Mouse (Mus musculus): ENCODE data around the gene Ank. TPM values are rescaled to one million over a fixed set of nuclear protein-coding genes. Genes with fewer than 3 reads are reported as not detected.
A peak's percentile ranks its signal among the peaks of the same experiment; 100 is the strongest.
"Not testable (repeated sequence)": the region's sequence is repeated elsewhere in the genome, so short reads cannot be mapped to it uniquely, and the experiment has no call there.

Ank gene
- polyA plus RNA-seq, 1 experiment from 2014 or later = 23.3 TPM

DNA sequence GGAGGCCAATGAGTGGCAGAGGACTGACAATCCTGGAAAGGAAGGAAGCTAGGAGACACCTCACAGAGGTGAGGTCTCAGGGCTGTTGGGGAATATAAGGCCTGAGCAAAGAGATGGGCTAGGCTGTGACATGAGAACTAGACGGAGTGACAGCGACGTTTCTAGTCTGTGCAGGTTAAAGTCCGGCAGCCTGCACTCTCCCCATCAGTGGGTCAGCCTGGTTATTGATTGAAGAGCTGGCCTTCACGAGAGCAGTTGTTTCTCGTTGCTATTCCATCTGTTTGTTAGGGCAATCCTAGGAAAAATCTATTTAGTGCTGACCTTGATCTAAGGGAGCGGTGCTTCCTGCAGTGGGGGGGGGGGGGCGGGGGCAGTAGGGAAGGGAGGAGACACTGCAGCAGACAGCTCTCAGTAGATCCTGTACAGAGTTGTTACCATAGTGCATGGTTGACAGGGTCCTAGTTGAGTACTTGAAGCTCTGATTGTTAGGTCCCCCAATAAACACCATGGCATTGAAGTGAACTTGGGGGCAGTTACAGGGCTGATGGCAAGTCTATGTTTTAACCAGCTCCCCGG is 21.6 kb upstream of the Ank start:
- WGBS = 84% methylated on average over 8 of the region's 9 CpGs
- H3K27me3 ChIP-seq = no peaks in the 10 kb centered on the region

DNA sequence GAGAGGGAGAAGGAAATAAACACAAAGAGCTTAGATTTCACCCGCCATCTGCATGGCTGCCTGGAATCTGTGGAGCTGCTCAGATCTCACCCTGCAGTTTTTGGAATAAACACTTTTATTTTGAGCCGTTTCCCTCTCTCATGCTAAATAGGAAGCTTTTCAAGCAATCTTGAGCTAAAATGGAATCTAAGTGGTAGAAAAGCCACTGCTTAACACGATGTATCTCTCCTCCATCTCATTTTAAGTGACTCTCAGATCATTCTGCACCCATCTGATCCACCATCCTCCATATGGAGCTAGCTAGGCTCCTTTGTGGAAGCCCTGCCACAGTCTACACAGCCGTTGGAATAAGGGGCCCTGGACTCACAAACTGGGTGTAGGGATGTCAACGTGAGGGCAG is 15.8 kb upstream of the Ank start:
- Histone ChIP-seq H3K36me3 (no peaks in the 10 kb centered on the region), H3K27me3 (no peaks in the 10 kb centered on the region), H3K4me2 (replicated peaks) (no peak overlapping the region), H3K4me3 (replicated peaks) (no peak overlapping the region), H3K27ac (replicated peaks) (no peak overlapping the region), H3K9ac (no peak overlapping the region), H3K9me3 (replicated peaks) (no peaks in the 10 kb centered on the region), H3K4me1 (peaks cover 5% of the 10 kb centered on the region)
- ATAC-seq (ENCODE audit: insufficient number of reproducible peaks, low FRiP score, low TSS enrichment, low read depth) = no peak
- 70% methylated on average over 5 of the region's 5 CpGs for WGBS

More for the DNA sequence above, 21.6 kb upstream of the Ank start:
- H3K4me2 ChIP-seq (replicated peaks) = no peak overlapping the region
- H3K9ac ChIP-seq = no peak overlapping the region
- no peak overlapping the region for H3K4me3 ChIP-seq (replicated peaks)
- no peaks in the 10 kb centered on the region for H3K9me3 ChIP-seq (replicated peaks)
- ATAC-seq (ENCODE audit: insufficient number of reproducible peaks, low FRiP score, low TSS enrichment, low read depth) = no peak
- no peaks in the 10 kb centered on the region for H3K4me1 ChIP-seq
- H3K36me3 ChIP-seq = no peaks in the 10 kb centered on the region
- no peak overlapping the region for H3K27ac ChIP-seq (replicated peaks)

DNA sequence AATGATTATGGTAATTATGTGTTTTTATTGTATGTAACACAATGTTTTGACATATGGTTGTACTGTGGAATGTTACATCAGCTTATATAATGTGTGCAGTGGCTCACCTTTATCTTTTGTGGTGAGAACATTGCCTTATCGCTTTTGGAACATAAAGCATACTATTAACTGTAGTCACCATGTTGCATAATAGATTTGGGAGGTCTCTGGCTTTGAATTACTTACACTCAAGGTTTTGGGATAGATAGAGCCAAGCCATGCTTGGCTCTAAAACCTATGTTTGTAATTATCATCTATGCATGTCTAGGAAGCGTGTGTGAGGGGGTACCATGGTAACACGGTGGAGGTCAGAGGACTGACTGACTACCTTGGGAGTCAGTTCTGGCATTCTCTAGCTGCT is 14.7 kb upstream of the Ank start:
- Histone ChIP-seq H3K4me2 (replicated peaks) (no peak overlapping the region), H3K27ac (replicated peaks) (no peak overlapping the region), H3K27me3 (no peaks in the 10 kb centered on the region), H3K9me3 (replicated peaks) (no peaks in the 10 kb centered on the region), H3K36me3 (no peaks in the 10 kb centered on the region), H3K4me3 (replicated peaks) (no peak overlapping the region), H3K4me1 (peaks cover 5% of the 10 kb centered on the region), H3K9ac (no peak overlapping the region)
- 67% methylated on average over 3 of the region's 3 CpGs for WGBS
- ATAC-seq (ENCODE audit: insufficient number of reproducible peaks, low FRiP score, low TSS enrichment, low read depth) = no peak

DNA sequence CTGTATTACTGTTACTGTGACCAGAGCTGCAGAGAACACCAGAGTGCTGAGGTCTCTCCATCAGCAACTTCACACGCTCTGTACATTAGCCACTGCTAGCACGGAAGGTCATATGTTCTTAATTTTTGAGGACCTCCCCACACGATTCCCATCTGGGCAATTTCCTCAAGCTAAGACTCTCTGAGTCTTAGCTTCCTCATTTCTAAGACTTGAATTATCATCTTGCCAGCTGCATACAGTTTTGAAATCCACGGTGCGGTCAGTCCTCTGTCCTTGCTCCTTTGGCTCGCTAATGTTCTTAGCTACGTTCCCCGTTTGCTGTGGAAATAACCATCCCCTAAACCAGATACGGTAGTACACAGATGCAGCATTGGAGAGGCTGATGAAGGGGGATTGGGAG is 14.0 kb upstream of the Ank start:
- no peak for ATAC-seq (ENCODE audit: insufficient number of reproducible peaks, low FRiP score, low TSS enrichment, low read depth)
- 49% methylated on average over 9 of the region's 9 CpGs for WGBS

DNA sequence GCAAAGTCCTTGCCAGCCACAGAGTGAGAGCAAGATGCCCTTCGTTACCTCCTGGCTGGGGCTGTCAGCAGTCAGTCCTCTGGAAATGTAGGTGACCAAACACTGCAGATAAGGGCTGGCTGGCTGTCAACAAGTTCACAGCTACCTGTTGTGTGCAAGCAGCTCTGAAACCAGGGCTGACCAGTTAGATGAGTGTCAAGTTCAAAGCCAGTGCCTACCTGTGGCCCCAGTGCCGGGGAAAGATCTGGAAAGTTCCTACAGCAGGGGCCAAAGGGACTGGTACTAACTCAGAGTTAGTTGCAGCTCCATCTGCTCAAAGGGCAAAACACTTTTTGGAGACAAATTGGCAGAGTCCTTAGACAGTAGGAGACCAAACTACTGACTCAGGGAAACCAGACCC is 9.5 kb upstream of the Ank start:
- Histone ChIP-seq H3K27me3 (no peaks in the 10 kb centered on the region), H3K9ac (no peak overlapping the region), H3K9me3 (replicated peaks) (no peaks in the 10 kb centered on the region), H3K4me2 (replicated peaks) (no peak overlapping the region), H3K4me3 (replicated peaks) (no peak overlapping the region), H3K27ac (replicated peaks) (no peak overlapping the region), H3K36me3 (no peaks in the 10 kb centered on the region), H3K4me1 (peaks cover 10% of the 10 kb centered on the region)
- 88% methylated on average over 2 of the region's 2 CpGs for WGBS
- ATAC-seq (ENCODE audit: insufficient number of reproducible peaks, low FRiP score, low TSS enrichment, low read depth) = no peak

More for the DNA sequence above, 14.0 kb upstream of the Ank start:
- H3K4me1 ChIP-seq = peaks cover 5% of the 10 kb centered on the region
- H3K4me3 ChIP-seq (replicated peaks) = no peak overlapping the region
- no peaks in the 10 kb centered on the region for H3K36me3 ChIP-seq
- H3K9me3 ChIP-seq (replicated peaks) = no peaks in the 10 kb centered on the region
- no peaks in the 10 kb centered on the region for H3K27me3 ChIP-seq
- no peak overlapping the region for H3K4me2 ChIP-seq (replicated peaks)
- H3K9ac ChIP-seq = no peak overlapping the region
- H3K27ac ChIP-seq (replicated peaks) = no peak overlapping the region

DNA sequence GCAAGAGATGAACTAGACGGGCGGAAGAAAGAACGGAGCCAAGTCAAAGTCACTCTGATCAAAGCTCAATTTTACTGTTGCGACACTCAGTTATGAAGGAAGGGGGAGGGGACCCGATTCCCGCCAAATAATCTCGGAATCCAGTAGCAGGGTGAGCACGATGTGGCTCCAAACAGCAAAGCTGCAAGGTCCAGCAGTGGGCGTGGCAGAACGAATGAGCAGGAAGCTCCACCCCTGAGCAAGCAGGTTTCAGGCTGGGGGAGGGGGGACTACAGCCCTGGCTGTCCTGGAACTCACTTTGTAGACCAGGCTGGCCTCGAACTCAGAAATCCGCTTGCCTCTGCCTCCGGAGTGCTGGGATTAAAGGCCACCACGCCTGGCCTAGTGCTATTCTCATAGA is 6.7 kb upstream of the Ank start:
- not testable (repeated sequence) for H3K4me3 ChIP-seq (replicated peaks); H3K4me2 ChIP-seq (replicated peaks); H3K9ac ChIP-seq; H3K36me3 ChIP-seq; ATAC-seq (ENCODE audit: insufficient number of reproducible peaks, low FRiP score, low TSS enrichment, low read depth); H3K27ac ChIP-seq (replicated peaks); H3K27me3 ChIP-seq; H3K9me3 ChIP-seq (replicated peaks); H3K4me1 ChIP-seq
- WGBS = 55% methylated on average over 14 of the region's 14 CpGs

DNA sequence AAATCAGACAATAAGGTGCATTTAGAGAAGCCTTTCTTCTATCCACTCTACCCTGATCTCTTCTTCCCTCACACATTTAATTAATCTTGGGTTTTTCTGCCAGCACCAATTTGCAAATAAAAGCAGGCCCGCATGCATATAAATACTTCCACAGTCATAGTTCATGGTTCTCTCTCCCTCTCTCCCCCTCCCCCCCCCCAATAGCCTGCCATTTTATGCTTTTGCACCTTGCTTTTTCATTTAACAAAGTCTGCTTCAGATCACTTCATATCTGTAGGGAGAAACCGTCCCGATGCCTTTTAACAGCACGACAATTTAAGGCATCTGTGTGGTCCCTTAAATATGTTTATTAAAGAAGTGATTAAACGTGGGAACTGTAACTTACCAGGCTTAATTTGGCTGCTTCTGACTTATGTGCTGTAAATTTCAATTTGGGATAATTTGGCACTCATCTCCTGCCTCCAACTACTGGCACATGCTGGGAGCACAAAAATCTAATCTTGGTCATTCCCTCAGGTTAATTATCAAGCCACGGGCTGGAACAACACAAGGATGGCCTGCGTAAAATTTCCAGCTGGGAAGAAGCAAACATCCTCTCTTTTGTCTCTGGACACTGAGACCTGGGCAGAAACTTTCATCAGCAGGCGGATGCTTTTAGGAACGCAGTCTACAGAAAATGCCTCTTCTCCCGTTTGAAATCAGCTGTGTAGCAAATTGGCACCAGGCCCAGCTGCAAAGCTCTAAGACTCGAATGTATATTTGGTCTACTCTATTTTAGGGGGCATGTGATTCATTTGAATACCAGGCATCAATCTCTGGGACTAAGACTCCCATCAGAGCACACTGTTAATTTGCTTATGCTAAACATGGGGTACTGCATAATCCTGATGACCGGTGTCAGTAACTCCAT is 4.9 kb upstream of the Ank start:
- H3K4me2 ChIP-seq (replicated peaks) = no peak overlapping the region
- no peak overlapping the region for H3K4me3 ChIP-seq (replicated peaks)
- no peak overlapping the region for H3K27ac ChIP-seq (replicated peaks)
- no peaks in the 10 kb centered on the region for H3K27me3 ChIP-seq
- H3K36me3 ChIP-seq = no peaks in the 10 kb centered on the region
- no peak overlapping the region for H3K9ac ChIP-seq
- no peaks in the 10 kb centered on the region for H3K9me3 ChIP-seq (replicated peaks)
- no peak for ATAC-seq (ENCODE audit: insufficient number of reproducible peaks, low FRiP score, low TSS enrichment, low read depth)
- H3K4me1 ChIP-seq = peaks cover 11% of the 10 kb centered on the region; the same call in 1 of the 2 replicates
- WGBS = 31% methylated on average over 12 of the region's 12 CpGs

DNA sequence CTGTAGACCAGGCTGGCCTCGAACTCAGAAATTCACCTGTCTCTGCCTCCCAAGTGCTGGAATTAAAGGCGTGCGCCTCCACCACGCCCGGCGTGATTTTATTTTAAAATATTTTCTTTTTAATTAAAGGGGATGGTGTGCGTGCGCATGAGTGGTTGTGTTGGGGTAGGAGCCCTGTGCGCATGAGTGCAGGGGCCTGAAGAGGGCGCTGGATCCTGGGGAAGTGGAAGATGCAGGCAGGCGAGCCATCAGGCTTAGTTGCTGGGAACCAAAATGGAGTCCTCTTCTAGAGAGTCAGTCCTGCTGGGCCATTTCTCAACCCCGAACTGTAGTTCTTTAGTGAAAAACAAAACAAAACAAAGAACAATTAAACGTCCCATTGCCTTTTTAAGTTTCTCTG is 2.6 kb upstream of the Ank start:
- Histone ChIP-seq H3K36me3 (no peaks in the 10 kb centered on the region), H3K27ac (replicated peaks) (no peak overlapping the region), H3K4me3 (replicated peaks) (no peak overlapping the region), H3K9me3 (replicated peaks) (no peaks in the 10 kb centered on the region), H3K4me2 (replicated peaks) (no peak overlapping the region), H3K9ac (no peak overlapping the region), H3K4me1 (peaks cover 20% of the 10 kb centered on the region; the same call in 1 of the 2 replicates), H3K27me3 (no peaks in the 10 kb centered on the region)
- 90% methylated on average over 13 of the region's 13 CpGs for WGBS
- no peak for ATAC-seq (ENCODE audit: insufficient number of reproducible peaks, low FRiP score, low TSS enrichment, low read depth)

DNA sequence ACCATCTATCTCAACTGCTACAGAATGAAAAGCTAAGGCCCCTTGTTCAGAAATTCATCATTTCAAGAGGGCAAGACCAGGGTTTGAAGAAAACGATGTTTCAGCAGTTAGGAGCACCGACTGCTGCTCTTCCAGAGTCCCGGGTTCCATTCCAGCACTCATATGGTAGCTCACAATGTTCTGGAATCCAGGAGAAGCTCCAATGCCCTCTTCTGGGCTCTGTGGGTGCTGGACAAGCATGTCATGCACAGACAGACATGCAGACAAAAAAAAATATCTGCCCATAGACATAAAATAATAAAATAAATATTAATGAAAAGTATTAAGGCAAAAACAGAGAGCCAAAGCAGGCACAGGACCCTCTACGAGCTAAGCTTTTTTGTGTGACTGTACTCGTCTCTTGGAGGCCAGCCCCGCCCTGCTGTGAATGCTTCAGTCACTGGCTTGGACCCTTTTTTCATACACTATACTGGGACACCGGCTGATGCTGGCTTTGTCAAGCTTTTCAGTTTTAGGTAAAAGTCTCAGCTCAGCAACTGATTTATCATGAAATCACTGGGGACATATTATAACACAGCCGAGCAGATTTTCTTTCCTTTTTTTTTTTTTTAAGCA is 979 bp upstream of the Ank start:
- Histone ChIP-seq H3K4me1 (peaks cover 20% of the 10 kb centered on the region; the same call in 1 of the 2 replicates), H3K27ac (replicated peaks) (peak overlapping the region; percentile 76; the same call in 1 of the 2 replicates), H3K4me2 (replicated peaks) (peak overlapping the region; percentile 87), H3K9me3 (replicated peaks) (no peaks in the 10 kb centered on the region), H3K9ac (peak overlapping the region; percentile 53; the same call in 1 of the 2 replicates), H3K27me3 (no peaks in the 10 kb centered on the region), H3K36me3 (no peaks in the 10 kb centered on the region), H3K4me3 (replicated peaks) (peak overlapping the region; percentile 79)
- ATAC-seq (ENCODE audit: insufficient number of reproducible peaks, low FRiP score, low TSS enrichment, low read depth) = no peak
- WGBS = 21% methylated on average over 8 of the region's 8 CpGs

DNA sequence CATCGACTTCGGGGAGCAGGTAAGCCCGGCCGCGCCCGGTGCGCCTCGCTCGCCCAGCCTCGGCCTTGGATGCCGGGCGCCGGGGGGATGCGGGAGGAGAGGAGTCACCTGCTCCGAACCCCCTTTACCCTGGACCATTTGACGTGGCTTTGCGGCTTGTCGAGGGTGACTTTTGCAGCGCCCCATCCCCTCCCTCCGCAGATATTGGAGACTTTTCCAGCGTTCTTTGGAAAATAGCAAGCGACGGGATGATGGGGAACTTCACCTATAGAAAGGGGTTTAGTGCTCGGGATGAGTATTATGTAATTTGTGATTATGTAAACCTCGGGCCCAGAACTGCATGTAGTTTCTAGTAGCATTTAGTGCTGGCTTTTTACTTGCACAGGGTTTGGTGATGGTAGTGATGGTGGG is 609 bp downstream of the Ank start:
- 0 out of 2 replicates have a peak, but pooled peaks have one; percentile 16 for ATAC-seq (ENCODE audit: insufficient number of reproducible peaks, low FRiP score, low TSS enrichment, low read depth)
- H3K9ac ChIP-seq = peak overlapping the region; percentile 56
- H3K36me3 ChIP-seq = no peaks in the 10 kb centered on the region
- peak overlapping the region; percentile 79 for H3K4me3 ChIP-seq (replicated peaks)
- no peaks in the 10 kb centered on the region for H3K27me3 ChIP-seq
- H3K9me3 ChIP-seq (replicated peaks) = no peaks in the 10 kb centered on the region
- peak overlapping the region; percentile 76 for H3K27ac ChIP-seq (replicated peaks)
- under 1% methylated on average over 25 of the region's 25 CpGs for WGBS
- H3K4me2 ChIP-seq (replicated peaks) = peak overlapping the region; percentile 87
- peaks cover 15% of the 10 kb centered on the region; the same call in 1 of the 2 replicates for H3K4me1 ChIP-seq

DNA sequence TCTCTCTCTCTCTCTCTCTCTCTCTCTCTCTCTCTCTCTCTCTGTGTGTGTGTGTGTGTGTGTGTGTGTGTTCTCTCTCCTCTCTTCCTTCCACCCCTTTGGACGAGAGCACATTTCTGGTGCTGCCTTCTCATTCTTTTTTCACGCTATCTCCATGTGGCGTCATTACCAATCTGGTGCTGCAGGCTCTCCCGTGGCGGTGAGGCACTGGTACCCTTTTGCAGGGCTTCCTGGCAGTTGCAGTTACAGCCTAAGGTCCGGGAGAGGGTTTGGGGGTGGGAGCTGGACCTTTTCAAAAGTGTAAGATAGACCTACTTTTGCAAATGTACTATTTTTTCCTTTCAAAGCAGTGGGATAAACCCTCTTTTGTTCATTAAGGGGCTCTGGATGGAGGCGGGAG is 1.2 kb downstream of the Ank start:
- no peaks in the 10 kb centered on the region for H3K36me3 ChIP-seq
- H3K27ac ChIP-seq (replicated peaks) = no peak overlapping the region
- no peaks in the 10 kb centered on the region for H3K9me3 ChIP-seq (replicated peaks)
- H3K4me3 ChIP-seq (replicated peaks) = peak overlapping the region; percentile 79
- no peak for ATAC-seq (ENCODE audit: insufficient number of reproducible peaks, low FRiP score, low TSS enrichment, low read depth)
- H3K27me3 ChIP-seq = no peaks in the 10 kb centered on the region
- peak overlapping the region; percentile 87 for H3K4me2 ChIP-seq (replicated peaks)
- WGBS = 10% methylated on average over 7 of the region's 7 CpGs
- H3K4me1 ChIP-seq = peaks cover 15% of the 10 kb centered on the region; the same call in 1 of the 2 replicates
- no peak overlapping the region for H3K9ac ChIP-seq
